Mouse (Mus musculus) embryo, embryonic 11 days (tissue): ENCODE measurements at regions not wholly inside any gene's neighbourhood (a gene's known extent, or its start where the extent isn't known, plus 50 kb on each side); places are given as distances from the start of the nearest gene placed in this dataset.

Source experiments
- DNase-seq: peaks from one replicate; pipeline ENCODE4 v3.0.0-alpha.2; 2015

DNA sequence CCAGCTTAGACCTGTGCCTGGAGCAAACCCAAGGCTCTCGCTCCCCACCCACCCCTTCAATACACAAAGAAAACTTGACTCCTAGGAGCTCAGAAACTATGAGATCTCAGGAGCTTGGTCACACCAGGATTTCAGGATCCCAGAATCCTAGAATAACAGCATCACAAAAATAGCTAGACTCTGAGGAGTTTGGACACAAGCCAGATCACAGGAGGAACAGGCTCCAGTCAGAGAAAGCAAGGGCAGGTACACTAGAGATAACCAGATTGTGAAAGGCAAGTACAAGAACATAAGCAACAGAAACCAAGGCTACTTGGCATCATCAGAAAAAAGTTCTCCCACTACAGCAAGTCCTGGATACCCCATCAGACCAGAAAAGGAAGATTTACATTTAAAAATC, 221.5 kb downstream of the Epha7 start:
- no peak for DNase-seq

DNA sequence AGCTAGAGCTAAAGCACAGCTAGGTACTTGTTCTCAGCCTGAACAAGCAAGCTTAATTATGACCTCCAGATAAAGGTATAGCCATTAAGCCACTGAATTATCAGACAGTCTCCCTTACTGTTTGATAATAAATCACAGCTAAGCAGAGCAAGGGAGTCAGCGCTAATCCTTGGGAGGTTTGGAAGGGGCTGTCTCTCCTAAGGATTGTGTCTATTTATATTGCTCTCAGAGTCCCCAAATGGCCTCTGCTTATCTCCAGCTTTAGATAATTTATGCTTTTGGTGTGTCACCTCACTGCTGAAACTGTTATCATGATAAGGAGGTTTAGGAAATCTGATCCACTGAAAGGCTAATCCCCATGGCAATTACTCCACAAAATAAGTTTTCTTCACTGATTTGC, 227.1 kb downstream of the Epha7 start:
- peak; percentile 4 for DNase-seq

DNA sequence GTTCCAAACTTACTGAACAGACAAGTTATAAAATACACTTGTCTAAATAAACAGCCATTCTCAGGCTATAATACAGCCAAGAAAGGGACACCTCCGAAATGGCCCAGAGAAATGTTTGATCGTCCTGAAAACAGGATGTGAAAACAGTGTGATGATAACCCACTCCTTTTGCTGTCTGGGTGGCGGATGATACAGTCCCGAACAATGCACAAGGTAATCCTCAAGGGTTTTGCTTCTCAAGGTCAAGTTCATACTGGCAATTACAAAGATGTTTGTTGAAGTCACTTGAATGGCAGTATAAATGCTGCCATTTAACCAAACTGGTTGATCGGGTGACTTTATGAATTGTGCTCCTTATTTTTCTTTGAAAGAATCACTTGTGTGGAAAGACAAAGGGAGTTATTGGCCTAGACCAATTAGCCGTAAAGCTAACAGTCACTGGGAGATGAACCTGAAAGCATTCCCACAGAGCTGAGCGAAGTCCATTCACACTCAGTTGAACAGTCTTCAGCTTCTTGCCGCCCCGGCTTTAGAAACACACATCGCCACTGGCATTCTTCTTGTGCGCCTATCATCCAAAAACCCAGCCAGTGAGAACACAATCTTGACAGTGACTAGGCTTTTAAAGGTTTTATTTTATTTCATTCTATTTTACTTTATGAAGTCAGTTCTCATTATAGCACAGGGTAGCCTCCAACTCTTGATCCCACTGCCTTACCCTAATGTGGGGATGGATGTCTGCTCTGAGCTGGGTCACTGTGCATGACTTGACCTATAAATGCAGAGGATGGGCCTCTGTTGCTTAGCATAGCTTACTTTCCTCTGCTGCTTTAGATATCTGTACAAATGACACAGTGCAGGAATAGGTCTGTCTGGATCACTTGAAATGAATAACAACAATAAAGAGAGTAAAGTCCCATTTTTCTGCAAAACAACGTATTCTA, 256.0 kb downstream of the Epha7 start:
- peak; percentile 23 for DNase-seq

DNA sequence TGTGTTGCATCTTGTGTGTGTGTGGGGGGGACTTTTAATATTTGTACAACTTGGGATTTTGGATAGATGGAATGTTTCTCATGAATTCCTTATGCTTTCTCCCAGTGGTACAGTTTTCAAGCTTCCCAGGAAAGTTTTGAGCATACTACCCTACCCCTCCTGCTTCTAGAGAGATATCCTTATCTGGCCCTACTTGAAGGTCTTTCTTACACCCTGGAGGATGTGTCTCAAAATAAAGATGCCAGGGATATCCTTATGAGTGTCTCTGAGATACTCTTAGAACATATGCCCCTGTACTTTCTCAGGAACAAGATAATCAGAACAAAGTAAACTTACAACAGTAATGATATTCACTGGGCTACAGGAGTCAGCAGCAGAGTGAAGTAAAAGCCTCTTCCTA, 261.3 kb downstream of the Epha7 start:
- no peak for DNase-seq

DNA sequence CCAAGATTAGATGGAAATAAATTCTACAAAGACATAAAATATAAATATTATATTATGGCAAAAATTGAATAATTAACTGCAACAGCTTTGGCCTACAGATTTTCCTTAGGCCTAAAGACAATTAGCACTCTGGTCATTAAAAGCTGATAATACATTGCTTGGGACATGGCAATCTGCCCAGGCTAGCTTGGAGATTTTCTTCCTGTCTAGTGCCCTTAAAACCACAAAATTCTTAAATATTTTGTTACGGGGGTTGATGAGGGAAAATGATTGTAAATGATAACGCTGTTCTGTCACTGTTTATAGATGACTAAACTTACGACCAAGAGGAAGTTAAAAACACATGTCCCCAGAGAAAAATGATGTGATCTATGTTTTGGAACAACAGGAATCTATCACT, 261.9 kb downstream of the Epha7 start:
- DNase-seq, result no peak

DNA sequence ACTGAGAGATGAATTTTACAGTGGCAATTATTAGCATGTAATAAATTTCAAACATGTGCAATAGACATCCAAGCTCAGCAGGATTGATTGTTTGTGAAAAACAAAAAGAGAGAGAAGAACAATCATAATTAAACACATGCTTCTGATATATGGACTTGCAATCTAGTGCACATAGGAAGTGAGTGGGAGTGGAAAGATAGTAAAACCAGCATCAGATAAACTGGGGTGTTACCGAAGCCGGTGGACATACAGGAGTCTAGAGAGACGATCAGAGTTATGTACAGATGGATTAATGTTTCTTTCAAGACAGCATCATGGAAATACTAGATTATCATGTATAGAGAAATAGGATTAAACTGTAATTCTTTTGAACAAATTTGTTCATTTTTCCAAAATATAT, 263.8 kb downstream of the Epha7 start:
- no peak for DNase-seq

DNA sequence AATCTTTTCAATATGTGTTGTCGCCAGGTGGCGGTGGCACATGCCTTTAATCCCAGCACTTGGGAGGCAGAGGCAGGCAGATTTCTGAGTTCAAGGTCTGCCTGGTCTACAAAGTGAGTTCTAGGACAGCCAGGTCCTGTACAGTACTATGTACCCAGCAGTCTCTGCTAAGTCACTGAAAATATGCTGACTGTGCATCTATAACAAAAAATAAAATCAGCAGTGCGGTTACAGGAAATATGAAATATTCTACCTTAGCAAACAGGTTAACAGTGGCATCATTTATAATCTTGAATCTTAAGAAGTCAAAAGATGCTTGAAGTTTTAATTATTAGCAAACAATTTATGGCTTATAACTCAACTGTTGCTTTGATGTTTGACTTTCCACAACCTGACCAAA, 265.5 kb downstream of the Epha7 start:
- DNase-seq, result no peak

DNA sequence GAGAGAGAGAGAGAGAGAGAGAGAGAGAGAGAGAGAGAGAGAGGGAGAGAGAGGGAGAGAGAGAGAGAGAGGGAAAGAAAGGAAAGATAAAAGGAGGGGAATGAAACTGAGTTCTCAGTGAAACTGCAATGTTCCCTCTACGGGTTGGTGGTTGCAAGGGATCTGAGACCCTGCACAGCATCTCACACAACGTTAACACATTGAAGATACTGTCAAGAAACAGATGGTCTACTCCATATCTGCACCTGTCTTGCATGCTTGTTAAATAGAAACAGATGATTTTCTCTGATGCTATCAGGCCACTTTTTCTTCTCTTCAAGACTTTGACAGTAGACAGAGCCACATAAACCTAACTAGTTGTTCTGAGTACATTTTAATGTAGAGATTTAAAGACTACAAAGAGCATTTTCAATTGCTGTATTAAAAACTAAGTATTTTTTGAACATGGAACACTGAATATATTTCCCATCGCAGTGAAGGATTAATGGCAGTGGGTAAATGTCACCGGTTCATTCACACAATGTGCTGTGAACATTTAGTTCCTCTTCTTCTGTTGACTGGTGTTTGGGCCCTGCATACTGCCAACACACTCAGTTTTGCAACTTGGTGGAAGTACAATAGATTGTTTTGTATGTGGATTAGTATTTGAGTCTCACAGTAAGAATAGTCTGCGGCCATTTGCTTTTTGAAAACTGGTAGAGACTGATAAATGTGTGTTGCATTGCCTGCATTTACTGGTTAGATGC, 270.8 kb downstream of the Epha7 start:
- DNase-seq, result no peak

DNA sequence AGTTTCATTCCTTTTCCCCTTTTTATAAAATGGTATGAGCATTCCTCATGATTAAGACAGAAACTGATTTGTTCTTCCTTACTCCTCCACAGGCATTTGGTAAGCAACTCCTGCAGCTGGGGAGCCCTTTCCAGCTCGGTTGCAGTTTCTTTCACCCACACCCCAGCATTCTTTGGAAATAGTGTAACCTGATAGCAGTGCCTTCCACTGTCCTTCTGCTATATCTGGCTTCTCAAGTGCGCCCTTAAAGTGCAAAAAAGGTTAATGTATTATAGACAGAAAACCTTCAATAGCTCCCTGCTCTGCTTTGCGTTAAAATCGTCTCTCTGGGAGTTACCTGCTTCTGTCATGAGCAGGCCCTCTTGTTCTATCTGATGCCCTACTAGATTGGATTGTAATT, 278.0 kb downstream of the Epha7 start:
- no peak for DNase-seq

DNA sequence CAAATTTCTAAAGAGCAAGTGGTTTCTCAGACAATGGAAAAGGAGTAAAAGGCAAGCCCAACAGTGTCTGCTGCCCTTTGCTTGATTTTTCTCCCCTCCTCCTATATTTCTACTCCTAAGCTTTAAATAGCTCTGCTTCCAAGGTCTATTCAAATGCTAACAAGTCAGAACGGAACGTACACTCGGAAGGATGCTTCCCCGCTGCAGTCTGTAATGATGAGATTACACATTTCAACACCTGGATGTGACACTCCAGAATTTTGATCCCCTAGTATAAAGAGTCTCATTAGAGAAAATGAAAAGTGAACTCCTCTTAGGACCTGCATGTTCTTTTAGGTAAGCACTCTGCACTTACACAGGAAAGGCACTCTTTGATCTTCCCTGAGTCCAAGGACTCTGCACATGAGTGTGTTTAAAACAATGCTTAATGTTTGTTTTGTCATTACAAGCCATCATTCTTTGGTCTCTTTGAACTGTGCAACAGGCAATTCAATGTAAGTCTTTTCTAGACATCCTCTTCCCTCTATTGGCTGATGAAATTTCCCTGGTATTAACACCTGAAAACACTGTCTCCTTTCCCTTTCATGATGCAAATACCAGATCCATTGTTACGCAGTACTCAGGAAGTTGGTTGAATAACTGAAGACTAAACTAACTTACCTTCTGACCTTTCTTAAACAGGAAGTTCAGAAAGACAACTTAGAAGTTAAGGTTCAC, 278.7 kb downstream of the Epha7 start:
- DNase-seq, result no peak

DNA sequence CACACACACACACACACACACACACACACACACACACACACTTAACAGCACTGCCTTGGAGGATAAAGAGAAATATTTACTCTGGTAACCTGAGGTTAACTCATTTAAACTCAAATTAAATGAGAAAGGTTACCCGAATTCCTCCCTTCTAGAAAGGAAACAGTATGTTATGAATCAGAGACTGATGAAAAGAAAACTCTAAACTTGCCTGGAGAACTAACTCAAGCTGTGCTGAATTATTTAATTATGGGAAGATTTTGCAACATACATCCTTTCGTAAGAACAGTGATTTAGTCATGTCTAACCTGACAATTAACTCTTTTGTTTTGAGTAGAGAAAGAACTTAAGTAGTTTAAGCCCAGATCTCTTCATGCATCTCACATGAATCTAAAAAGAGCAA, 289.4 kb downstream of the Epha7 start:
- no peak for DNase-seq

DNA sequence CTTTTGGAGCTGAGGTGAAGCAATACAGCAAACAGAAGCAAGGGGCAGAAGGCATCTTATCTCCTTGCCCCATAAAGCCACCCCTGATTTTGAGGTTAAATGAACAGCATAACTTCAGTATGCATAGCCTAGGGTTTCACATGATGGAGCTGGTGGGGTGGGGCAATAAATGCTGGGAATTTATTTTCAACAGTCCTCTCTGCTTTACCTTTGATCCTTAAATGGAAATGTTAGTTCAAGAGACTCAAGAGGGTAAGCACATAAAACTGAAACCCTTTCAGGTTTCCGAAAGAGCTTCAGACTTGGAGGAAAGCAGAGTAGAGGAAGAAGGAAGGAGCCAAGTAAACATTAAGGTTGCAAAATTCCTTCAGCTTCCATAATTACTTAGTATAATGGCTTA, 290.5 kb downstream of the Epha7 start:
- DNase-seq, result no peak

DNA sequence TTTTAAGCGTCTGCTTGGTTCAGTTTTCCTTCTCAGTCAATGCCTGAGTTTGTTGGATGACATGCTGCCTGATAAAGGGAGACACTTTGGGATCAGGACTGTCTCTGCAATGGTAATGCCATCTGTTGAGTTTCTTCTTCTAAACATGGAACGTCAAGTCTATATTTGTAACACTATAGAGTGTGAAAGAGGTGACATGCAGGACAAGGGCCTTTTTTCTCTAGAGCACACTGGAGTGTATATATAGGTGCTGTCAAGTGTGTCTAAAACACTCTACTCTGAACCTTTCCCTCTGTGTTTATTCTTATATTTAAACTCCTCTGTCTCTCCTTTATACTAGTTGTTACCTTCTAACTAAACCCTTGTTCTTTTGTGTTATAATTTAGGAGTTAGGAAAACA, 299.6 kb downstream of the Epha7 start:
- no peak for DNase-seq

DNA sequence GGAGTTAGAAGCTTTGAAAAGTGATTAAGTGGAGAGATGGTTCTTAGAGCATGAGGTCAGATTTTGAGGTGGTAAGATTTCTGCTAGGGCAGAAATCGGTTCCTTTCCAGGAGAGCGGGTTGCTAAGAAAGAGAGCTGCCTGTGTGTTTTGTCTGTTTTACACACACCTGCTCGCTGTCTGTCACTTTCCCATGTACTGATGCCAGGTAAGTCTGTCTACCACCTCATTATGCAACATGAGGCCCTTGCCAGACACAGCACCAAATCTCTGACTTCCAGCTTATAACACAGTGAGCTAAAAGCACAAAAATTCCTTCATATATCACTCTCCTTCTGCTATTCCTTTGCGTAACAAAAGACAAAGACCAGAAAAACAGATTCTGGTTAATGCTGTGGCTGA, 304.1 kb downstream of the Epha7 start:
- no peak for DNase-seq

DNA sequence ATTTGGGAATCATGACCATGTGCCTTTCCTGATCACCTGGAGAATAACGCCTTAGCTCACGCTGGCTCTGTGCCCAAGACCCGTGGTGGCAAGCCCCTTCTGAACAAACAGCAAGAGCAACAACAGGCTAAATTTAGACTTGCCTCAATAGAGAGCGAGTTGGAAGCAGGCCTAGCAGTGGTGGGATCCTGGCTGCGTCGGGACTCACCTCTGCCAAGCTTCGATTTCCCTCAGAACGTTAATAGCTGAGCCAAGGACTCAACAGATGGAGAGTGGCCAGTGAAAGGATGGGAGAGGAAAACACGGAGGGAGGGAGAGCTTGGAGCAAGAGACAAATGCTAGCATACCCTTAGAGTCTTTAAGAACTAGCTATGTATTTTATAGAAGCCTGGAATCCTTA, 305.0 kb downstream of the Epha7 start:
- no peak for DNase-seq

DNA sequence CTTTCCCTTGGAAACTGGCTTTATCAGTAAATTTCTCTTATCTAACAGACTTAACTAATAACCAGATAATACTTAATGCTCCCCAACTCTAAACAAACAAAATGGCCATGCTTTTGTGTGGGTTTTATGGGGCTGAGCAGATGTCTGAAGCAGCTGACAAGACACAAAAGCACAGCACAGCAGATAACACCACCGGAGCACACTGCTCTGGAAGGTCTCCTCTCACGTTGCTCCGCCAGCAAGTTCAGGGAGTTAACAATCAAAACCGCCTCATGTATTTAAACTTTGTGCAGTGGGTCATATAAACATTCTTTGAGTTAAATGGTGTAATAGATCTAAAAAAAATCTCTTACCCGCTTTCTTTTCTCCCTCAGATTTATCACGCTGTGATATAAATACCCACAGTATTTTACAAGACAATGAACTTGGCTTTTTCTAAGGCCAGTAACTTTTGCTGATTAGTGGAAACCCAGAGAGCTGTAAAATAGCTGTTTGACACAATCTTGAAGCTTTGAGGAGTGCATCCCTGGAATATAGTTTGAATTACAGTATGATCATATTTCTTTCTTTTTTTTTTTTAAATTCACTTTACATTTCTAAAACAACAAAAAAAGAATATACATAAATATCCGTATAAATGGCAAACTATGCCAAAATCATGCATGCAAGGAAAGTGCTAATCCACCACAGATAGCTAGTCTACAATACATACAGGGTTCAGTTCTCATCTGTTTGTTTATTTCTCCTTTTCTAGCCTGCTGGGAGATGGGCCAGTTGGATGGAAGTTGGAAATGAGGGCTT, 305.9 kb downstream of the Epha7 start:
- peak; percentile 28 for DNase-seq

DNA sequence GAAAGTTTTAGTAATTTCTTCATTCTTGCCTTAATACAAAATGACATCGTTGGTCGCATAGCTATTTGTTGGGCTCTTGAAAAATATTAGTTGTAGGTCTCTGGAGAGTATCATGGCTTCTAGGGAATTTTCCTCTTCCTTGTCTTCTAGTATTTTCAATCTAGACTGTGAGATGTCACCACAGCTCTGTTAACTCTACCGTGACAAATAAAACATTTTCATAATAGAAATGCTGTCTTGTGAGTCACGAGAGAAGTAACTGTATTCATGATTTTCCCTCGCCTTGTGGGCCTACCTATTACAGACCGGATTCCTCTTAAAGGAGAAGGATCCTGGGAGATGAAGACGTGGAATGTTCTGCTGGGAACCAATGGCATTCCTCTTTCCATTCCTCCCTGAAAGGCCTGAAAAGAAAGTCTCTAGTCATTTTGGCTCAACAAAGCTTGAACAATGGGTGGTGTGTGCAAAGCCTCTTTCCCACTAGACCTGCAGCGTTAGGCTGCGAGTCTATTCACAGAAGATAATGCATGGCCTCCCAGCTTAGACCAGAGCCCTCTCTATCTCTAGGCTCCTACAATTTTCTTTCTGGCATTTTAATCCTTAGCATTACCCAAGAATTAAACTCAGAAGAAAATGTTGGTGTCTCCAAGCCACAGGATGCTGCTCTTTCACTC, 306.7 kb downstream of the Epha7 start:
- peak; percentile 50 for DNase-seq

DNA sequence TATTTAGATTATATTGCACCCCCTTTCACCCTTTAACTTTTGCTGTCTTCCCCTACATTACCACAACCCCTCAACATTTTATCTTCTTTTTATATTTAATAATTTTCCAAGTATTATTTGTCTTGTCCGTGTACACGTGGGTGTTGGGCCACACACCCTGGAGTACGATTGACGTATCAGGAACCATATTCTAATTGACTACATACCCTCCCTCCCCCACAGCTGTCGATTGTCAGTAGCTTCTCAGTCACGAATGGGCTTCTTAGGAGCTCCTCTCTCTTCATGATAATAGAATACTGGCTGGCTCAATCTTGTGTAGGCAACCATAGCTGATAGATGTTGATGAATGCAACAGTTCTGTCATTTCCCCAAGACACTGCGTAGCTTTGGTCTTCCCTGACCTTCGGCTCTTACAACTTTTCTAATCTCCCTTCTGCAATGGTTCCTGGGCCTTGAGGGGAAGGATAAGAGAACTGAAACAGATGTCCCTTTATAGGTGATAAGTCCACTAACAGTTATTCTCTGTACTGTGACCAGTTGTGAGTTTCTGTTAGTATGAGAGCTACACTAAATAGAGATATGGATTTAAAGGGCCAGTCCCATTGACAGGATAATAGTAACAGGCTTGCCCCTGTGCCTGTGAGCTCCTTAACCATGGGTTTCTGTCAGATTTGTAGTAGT, 310.9 kb downstream of the Epha7 start:
- no peak for DNase-seq

DNA sequence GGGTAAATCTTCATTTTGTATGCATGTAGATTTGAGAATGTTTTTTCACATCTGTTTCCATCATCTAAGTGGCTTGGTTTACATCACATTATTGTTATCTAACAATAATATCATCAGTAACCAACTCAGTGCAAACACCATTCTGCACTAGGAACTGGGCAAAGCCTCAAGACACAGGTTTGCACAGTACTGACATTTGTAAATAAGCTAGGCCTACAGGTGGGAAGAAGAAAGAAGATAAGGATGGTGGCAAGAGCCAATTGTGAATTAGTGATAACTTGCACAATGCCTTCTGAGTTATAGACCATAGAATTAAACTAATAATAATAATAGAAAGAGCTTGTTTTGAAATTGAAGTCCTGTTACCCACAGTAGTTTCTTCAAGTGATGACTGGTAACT, 317.6 kb downstream of the Epha7 start:
- no peak for DNase-seq

DNA sequence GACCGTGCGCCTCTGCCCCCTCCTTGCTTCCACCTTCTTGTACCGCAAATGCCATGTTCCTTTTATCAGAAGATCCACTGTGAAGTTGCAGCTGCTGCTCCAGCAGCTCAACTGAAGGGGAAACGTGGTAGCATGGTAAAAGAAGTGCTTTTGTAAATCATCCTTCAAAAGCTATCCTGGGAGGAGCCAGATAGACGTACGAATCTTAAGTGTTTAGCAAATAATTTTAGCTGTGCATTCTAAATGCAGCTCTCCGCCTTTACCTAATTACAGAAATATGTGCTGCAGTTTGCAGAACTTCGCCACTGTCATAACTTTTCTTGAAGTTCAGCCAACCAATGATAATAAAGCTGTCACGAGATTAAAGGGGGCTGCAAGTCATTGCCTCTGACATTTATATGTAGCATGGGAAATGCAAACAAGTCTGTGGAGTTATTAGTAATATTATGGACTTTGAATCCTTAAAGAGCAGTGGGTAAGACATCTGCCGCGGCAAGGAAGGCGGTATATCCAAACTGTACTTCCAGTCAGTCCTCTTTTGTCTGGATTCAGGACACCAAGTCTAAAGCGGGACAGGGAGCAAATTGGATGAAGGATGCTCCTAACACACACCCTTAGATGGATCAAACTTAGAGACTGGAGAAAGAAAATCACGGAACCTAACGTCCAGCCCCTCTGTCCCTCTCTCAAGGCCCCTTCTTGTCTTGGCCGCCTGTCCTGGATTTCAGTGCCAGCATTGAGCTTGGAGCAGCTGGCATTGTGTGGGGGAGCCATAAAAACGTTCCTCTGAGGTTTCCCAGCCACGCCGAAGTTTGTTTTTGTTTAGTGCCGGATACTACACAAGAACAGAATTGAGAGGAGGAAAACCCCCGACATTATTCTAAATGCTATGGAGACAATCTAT, 320.7 kb downstream of the Epha7 start:
- DNase-seq, result no peak
